Mouse (Mus musculus) kidney, postnatal 4 days (tissue): ENCODE results near the gene Sh3d19.
"Not testable (repeated sequence)": the region's sequence is repeated elsewhere in the genome, so short reads cannot be mapped to it uniquely, and the experiment has no call there.

Experiments used
- DNase-seq, 2 experiments: peaks; one replicate each; pipeline ENCODE4 v3.0.0; 2021; ENCODE audit warnings: mixed read lengths in 2 of 2

Gene Sh3d19

GRCm38 (mm10) chr3:86103449-86104291 lies 132.8 kb downstream of the Sh3d19 start:
- DNase-seq = no peak

- not testable (repeated sequence) for DNase-seq
Measured at GRCm38 (mm10) chr3:86104433-86104832, 133.5 kb downstream of the Sh3d19 start.

- DNase-seq = no peak
Measured at GRCm38 (mm10) chr3:86104909-86105308, 134.0 kb downstream of the Sh3d19 start.

- DNase-seq = no peak
Measured at GRCm38 (mm10) chr3:86106086-86106632, 135.2 kb downstream of the Sh3d19 start.

GRCm38 (mm10) chr3:86107637-86108539 lies 137.0 kb downstream of the Sh3d19 start:
- no peak for DNase-seq

GRCm38 (mm10) chr3:86108576-86108975 lies 137.7 kb downstream of the Sh3d19 start:
- DNase-seq = no peak

- no peak for DNase-seq
Measured at GRCm38 (mm10) chr3:86109099-86109498, 138.2 kb downstream of the Sh3d19 start.

GRCm38 (mm10) chr3:86110077-86110476 lies 139.2 kb downstream of the Sh3d19 start:
- DNase-seq = peak; percentile 57 to 69

GRCm38 (mm10) chr3:86112766-86113165 lies 141.9 kb downstream of the Sh3d19 start:
- DNase-seq = no peak

GRCm38 (mm10) chr3:86114659-86115338 lies 143.9 kb downstream of the Sh3d19 start:
- peak in 1 of 2 experiments; percentile 24 for DNase-seq

GRCm38 (mm10) chr3:86116951-86117350 lies 146.0 kb downstream of the Sh3d19 start:
- DNase-seq = no peak

GRCm38 (mm10) chr3:86119237-86119932 lies 148.5 kb downstream of the Sh3d19 start:
- DNase-seq = no peak

GRCm38 (mm10) chr3:86122156-86122555 lies 151.2 kb downstream of the Sh3d19 start:
- DNase-seq = no peak

GRCm38 (mm10) chr3:86123251-86123746 lies 152.4 kb downstream of the Sh3d19 start:
- no peak for DNase-seq

GRCm38 (mm10) chr3:86129757-86130156 lies 158.8 kb downstream of the Sh3d19 start:
- peak; percentile 72 to 74 for DNase-seq

- no peak for DNase-seq
Measured at GRCm38 (mm10) chr3:86134939-86135638, 164.2 kb downstream of the Sh3d19 start.

- DNase-seq = no peak
Measured at GRCm38 (mm10) chr3:86135886-86136563, 165.1 kb downstream of the Sh3d19 start.

GRCm38 (mm10) chr3:86136936-86137574 lies 166.1 kb downstream of the Sh3d19 start:
- no peak for DNase-seq

GRCm38 (mm10) chr3:86139660-86140059 lies 168.8 kb downstream of the Sh3d19 start:
- DNase-seq = no peak

GRCm38 (mm10) chr3:86141366-86141765 lies 170.5 kb downstream of the Sh3d19 start:
- DNase-seq = peak; percentile 12 to 39
